Mouse (Mus musculus) Patski (cell line): ENCODE results near the gene Tas2r126. TPM values are rescaled to one million over a fixed set of nuclear protein-coding genes. Genes with fewer than 3 reads are reported as not detected.

Experiments used
- ATAC-seq: fragments of 100-300 bp; one replicate; pipeline ENCODE4 v1.8.0; 2021
- CTCF ChIA-PET: fragments of 350-600 bp; sonication (Branson Sonifier 250); formaldehyde crosslinking; loops from one replicate; lab custom pipeline; 2022; ENCODE audit warnings: inconsistent platforms; lab: Charles Lee
- POLR2A ChIA-PET: fragments of 350-600 bp; sonication (Branson Sonifier 250); formaldehyde crosslinking; loops from one replicate; lab custom pipeline; 2022; ENCODE audit warnings: antibody characterized with exemption, inconsistent platforms; lab: Charles Lee
- DNase-seq: peaks from one replicate; pipeline ENCODE4 v3.0.0-alpha.2; 2011; ENCODE audit warnings: low read depth, low spot score
- H3K27me3 ChIP-seq: fragments of 371-371 bp; one replicate; pipeline ENCODE4 v1.5.1; 2021
- CTCF ChIP-seq: fragments of 100-300 bp; IDR thresholded peaks from one replicate; pipeline ENCODE4 v1.5.1; 2021
- in situ Hi-C: fragments of 300-500 bp; cut with MboI; formaldehyde crosslinking; loops from 3 replicates; pipeline ENCODE4 v1.11.1; 2018; ENCODE audit warnings: low pct_unique_long_range_greater_than_20kb, mixed read lengths
- polyA plus RNA-seq: library from polyadenylated mRNA; unstranded; gene quantifications from one replicate; pipeline ENCODE4 v1.2.3, GENCODE M21; 2021

Tas2r126 gene
- not detected for polyA plus RNA-seq

DNA sequence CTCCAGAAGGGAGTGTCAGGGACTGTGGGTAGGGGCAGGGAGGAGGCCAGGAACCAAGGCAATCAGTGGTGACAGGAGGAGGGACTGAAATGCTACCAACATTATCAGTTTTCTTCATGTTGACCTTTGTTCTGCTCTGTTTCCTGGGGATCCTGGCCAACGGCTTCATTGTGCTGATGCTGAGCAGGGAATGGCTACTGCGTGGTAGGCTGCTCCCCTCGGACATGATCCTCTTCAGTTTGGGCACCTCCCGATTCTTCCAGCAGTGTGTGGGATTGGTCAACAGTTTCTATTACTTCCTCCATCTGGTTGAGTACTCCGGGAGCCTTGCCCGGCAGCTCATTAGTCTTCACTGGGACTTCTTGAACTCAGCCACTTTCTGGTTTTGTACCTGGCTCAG is at the start of gene Tas2r126:
Gene Tas2r126, plus strand, starts transcription at position 90 of the 400 bp plus-strand sequence.
- POLR2A ChIA-PET: no interaction called here
- CTCF ChIA-PET: interaction anchor here (0.8 kb wide), 1 partner anchor 11 kb away, joined by 3 read pairs; no protein-coding TSS in a partner anchor
- in situ Hi-C loops: no loop called here
- TF ChIP-seq CTCF: no peak
- ATAC-seq (no peak), DNase-seq (no peak)
- H3K27me3 ChIP-seq: no peaks in the 10 kb centered on the region

DNA sequence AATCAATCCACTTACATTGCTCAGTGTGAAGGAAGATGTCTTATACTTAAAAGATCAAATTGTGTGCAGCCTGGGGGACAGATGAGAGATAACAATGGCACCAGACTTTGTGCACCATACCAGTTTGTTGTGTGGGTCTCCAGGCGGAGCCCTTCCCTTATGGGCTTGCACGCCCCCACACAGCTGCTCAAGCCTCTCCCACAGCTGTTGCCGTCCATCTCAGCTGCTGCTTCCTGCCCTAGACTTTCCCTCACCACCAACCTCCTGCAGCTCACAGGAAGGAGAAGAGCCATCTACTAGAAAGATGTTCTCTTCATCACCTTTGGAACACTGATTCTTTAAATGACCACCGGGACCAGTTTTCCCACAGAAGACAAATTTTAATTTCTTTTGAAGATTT is 48.7 kb upstream of the Tas2r126 start:
- in situ Hi-C loops: no loop called here
- DNase-seq (no peak), ATAC-seq (no peak)
- no peaks in the 10 kb centered on the region for H3K27me3 ChIP-seq
- ChIA-PET CTCF (interaction anchor here (1.0 to 1.7 kb wide), 2 partner anchors 37 to 50 kb away, joined by 3 to 6 read pairs; no protein-coding TSS in a partner anchor), POLR2A (no interaction called here)
- no peak for TF ChIP-seq CTCF

DNA sequence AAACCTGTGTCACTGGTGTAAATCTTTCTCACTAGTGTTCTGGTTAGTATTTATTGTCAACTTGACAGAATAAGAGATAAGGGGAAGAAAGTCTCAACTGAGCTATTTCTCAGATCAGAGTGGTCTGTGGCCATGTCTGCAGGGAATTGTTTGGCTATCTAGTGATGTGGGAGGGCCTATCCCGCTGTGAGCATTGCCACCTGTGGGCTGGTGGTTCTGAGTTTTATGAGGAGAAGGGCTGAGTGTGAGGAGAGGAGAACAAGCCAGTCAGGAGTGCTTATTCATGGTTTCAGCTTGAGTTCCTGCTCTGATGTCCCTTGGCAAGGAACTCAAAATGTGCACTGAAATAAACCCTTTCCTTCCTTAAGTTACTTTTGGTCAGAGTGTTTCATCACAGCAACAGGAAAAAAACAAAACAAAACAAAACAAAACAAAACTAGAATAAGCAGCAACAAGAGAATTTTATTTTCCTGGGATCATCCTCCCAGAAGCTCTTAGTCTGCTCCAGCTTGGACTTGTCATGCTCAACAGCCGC is 42.5 kb upstream of the Tas2r126 start:
- DNase-seq (no peak), ATAC-seq (no peak)
- ChIA-PET CTCF (interaction anchor here (0.6 to 1.4 kb wide), 3 partner anchors 25 to 182 kb away, joined by 3 to 4 read pairs (median 3); no protein-coding TSS in a partner anchor), POLR2A (no interaction called here)
- in situ Hi-C loops: no loop called here
- TF ChIP-seq CTCF: no peak
- H3K27me3 ChIP-seq: no peaks in the 10 kb centered on the region

- TF ChIP-seq CTCF: no peak
- in situ Hi-C loops: no loop called here
- peak; percentile 86 for DNase-seq
- ChIA-PET POLR2A (interaction anchor here (0.6 to 1.4 kb wide), 3 partner anchors 23 to 43 kb away, joined by 3 to 4 read pairs (median 3); partner anchors contain the start of gene Epha1), CTCF (interaction anchor here (0.9 to 1.6 kb wide), 7 partner anchors 15 to 112 kb away, joined by 3 to 5 read pairs (median 5); no protein-coding TSS in a partner anchor)
- peak; percentile 96 for ATAC-seq
- no peaks in the 10 kb centered on the region for H3K27me3 ChIP-seq
These were observed 38.1 kb upstream of the Tas2r126 start for GRCm38 (mm10) chr6:42395960-42396809.

DNA sequence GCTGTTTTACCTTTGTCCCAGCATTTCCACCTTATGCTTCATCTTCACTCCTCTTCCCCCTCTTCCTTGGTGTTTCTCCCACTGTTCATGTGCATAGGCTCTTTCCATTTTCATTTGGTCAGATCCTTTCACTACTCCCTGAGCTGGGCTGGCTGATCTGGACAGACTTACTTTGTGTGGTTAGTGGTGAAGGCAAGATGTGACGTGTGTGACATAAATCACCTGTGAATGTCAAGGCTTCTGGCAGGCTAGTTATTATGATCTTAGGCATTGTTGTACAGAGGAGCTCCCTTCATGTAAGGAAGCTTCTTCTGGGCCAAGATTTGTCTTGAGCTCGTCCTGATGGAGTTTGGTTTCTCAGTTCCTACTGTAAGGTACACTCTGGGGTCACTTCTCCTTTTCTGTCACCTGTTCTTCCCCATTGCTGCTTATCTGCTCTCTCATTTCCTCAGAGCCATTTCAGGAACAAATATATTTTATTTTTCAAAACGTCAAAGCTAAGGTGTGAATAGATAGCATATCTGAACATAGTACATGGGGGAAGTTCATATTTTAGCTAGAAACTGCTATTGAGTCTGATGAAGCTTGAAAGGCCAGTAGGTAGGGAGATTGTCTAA is 37.2 kb upstream of the Tas2r126 start:
- no peak for DNase-seq

DNA sequence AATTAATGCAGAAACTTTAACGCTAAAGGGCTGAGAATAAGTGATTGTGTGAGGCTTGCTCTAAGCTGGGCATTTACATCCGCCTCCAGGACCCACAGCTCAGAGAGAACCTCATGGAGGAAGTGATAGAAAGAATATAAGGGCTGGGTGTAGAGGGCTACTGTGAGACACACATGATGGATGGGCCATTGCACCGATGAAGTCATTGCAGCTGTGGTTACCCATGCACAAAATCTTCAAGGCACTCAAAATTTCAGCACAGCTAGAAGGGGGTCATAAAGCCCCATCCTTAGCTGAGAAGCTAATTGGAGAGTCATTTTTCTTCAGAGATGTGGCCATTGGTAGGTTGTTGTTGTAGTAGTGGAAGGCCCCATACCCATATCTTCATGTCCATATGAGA is 36.0 kb upstream of the Tas2r126 start:
- no peak for ATAC-seq
- in situ Hi-C loops: no loop called here
- no peaks in the 10 kb centered on the region for H3K27me3 ChIP-seq
- ChIA-PET CTCF (interaction anchor here (1.4 to 1.5 kb wide), 2 partner anchors 26 to 186 kb away, joined by 3 read pairs; no protein-coding TSS in a partner anchor), POLR2A (no interaction called here)
- DNase-seq: no peak
- TF ChIP-seq CTCF: no peak

More for the DNA sequence above, 37.2 kb upstream of the Tas2r126 start:
- H3K27me3 ChIP-seq: no peaks in the 10 kb centered on the region
- no peak for ATAC-seq
- in situ Hi-C loops: no loop called here
- TF ChIP-seq CTCF: no peak
- ChIA-PET POLR2A (interaction anchor here (1.4 kb wide), 1 partner anchor 29 kb away, joined by 3 read pairs; no protein-coding TSS in a partner anchor), CTCF (interaction anchor here (0.9 to 1.6 kb wide), 4 partner anchors 28 to 111 kb away, joined by 3 to 5 read pairs (median 3); no protein-coding TSS in a partner anchor)

- in situ Hi-C loops: no loop called here
- POLR2A ChIA-PET: no interaction called here
- H3K27me3 ChIP-seq: no peaks in the 10 kb centered on the region
- CTCF ChIA-PET: interaction anchor here (1.4 to 1.5 kb wide), 2 partner anchors 27 to 185 kb away, joined by 3 read pairs; no protein-coding TSS in a partner anchor
- ATAC-seq (no peak), DNase-seq (no peak)
- no peak for TF ChIP-seq CTCF
These were observed 35.3 kb upstream of the Tas2r126 start for GRCm38 (mm10) chr6:42398998-42399397.

- TF ChIP-seq CTCF: no peak
- DNase-seq (no peak), ATAC-seq (no peak)
- in situ Hi-C loops: no loop called here
- CTCF ChIA-PET: no interaction called here
- POLR2A ChIA-PET: no interaction called here
- H3K27me3 ChIP-seq: no peaks in the 10 kb centered on the region
These were observed 34.4 kb upstream of the Tas2r126 start, which contains the start of gene Tas2r143 for GRCm38 (mm10) chr6:42399938-42400337. TSS of gene Tas2r143 (plus strand) at chr6:42400238.

GRCm38 (mm10) chr6:42405134-42405533 is 29.2 kb upstream of the Tas2r126 start, which contains the start of gene Tas2r135:
TSS of gene Tas2r135 (plus strand) at chr6:42405434.
- DNase-seq (no peak), ATAC-seq (no peak)
- H3K27me3 ChIP-seq: no peaks in the 10 kb centered on the region
- CTCF ChIA-PET: interaction anchor here (1.4 kb wide), 1 partner anchor 11 kb away, joined by 6 read pairs; no protein-coding TSS in a partner anchor
- in situ Hi-C loops: no loop called here
- TF ChIP-seq CTCF: no peak
- POLR2A ChIA-PET: no interaction called here

DNA sequence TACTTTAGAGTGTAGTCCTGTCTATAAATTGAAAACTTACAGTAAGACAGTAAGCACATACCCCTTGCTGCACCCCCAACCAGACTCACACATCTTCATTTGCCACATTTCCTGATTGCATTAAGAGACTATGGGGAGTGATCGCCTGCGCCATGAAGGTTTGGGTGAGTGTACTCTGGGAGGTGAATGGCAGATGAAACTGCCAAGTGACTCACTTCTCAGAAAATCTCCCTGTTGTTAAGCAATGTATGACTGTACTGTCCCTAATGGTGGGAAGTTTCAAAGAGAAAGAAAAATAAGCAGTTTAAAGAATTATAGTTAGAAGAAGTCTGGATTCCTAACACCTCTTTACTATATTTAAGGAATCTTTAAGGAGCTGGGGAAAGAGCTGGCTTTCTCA is 14.9 kb upstream of the Tas2r126 start:
- DNase-seq: peak; percentile 37
- in situ Hi-C loops: no loop called here
- CTCF ChIA-PET: no interaction called here
- H3K27me3 ChIP-seq: no peaks in the 10 kb centered on the region
- peak; percentile 82 for ATAC-seq
- no peak for TF ChIP-seq CTCF
- POLR2A ChIA-PET: no interaction called here
